Mouse (Mus musculus) gastrocnemius, adult 2 months (tissue): ENCODE data around the gene Trpc4. TPM values are rescaled to one million over a fixed set of nuclear protein-coding genes. Genes with fewer than 3 reads are reported as not detected.

Source experiments
- DNase-seq: peaks from one replicate; pipeline ENCODE4 v3.0.0; 2022
- H3K27ac ChIP-seq: fragments of 200-600 bp; 2 replicates; pipeline ENCODE4 v1.8.1; 2022; ENCODE audit warnings: mild to moderate bottlenecking
- H3K4me3 ChIP-seq: fragments of 200-600 bp; 2 replicates; pipeline ENCODE4 v1.8.1; 2022; ENCODE audit warnings: mild to moderate bottlenecking, moderate library complexity
- CTCF ChIP-seq: fragments of 200-600 bp; IDR thresholded peaks from 2 replicates; pipeline ENCODE4 v1.8.1; 2022; ENCODE audit warnings: antibody characterized with exemption, mild to moderate bottlenecking, moderate library complexity
- intact Hi-C: fragments of 180-260 bp; cut with DNase I; formaldehyde crosslinking; loops from one replicate; pipeline ENCODE4 v1.15.1; 2025
- total RNA-seq, 2 experiments: library from RNA; stranded (reverse); gene quantifications; 2 replicates each; pipeline ENCODE4 v1.2.3; 2021

Gene Trpc4
- total RNA-seq, 2 experiments from 2014 or later = 0.15 to 0.17 TPM

DNA sequence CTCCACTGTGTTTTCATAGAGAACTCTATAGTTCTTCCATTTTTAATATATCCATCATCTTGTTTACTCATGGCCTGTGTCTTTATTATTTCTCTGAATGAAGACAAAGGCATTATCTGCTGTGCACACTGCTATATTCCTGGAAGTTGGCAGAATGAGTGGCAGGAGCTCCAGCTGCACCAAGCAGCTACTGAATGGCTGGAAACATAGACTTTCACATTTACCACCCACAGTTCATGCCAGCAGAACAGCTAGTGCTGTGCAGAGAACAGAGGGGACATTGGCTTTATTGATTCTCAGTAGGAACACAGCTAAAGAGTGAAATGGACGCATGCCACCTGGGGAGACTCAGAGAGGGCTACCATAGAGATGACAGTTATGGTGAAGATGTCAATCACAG lies 55.6 kb downstream of the Trpc4 start:
- Histone ChIP-seq H3K27ac (no peak overlapping the region), H3K4me3 (no peak overlapping the region)
- no peak for DNase-seq
- no peak for TF ChIP-seq CTCF
- intact Hi-C loops = no loop called here

DNA sequence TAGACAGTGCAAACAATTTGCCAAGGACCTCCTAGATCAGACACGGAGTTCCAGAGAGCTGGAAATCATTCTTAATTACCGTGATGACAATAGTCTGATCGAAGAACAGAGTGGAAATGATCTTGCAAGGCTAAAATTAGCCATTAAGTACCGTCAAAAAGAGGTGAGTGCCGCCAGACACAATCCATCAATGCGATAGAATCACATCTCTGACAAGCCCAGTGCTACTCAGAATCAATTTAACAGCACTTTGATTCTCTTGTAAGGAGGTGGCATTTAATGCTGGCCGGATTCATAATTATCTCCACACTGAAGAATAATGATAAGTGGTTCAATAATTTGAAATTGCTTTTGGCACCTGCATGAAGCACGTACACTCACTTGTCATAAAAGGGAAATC lies 66.7 kb downstream of the Trpc4 start:
- intact Hi-C loops = no loop called here
- no peak overlapping the region for H3K27ac ChIP-seq
- TF ChIP-seq CTCF = no peak
- no peak overlapping the region for H3K4me3 ChIP-seq
- no peak for DNase-seq

DNA sequence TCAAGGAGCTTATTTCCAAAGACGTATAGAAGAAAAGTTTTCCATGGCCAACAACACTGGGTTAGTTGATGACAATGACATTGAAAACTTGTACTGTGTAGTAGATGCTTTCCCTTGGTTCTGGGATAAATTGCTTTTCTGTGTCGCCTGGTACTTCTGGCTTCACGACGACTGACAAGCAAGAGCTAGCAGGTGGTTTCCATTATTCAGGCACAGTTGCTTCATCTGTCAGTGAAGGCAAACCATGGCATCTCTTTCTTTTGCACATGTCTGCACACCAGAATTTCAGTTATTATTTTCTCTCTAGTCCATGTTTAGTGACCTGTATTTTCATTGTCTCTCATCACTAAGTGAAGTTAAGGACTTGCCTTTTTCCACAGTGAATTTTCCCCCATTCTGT lies 72.6 kb downstream of the Trpc4 start:
- no peak overlapping the region for H3K27ac ChIP-seq
- no peak for TF ChIP-seq CTCF
- no peak overlapping the region for H3K4me3 ChIP-seq
- intact Hi-C loops = no loop called here
- no peak for DNase-seq

DNA sequence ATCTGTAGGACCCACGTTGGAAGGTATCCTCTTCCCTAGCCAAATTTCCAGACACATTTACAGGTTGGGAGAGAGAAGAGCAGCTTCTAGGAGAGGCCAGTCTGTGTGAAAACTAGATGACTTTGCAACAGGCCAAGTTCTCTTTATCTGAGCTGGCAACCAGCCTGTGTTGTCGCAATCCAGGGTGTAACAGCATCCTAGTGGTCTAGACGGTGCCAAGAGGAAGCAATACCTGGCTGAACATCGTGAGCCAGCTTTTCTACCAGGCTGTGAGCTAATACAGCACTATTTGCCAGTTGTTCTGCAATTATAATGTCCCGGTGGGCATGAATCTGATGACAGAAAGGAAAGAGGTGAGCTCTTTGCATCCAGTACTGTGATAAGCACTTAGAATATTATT lies 83.1 kb downstream of the Trpc4 start:
- no peak overlapping the region for H3K27ac ChIP-seq
- TF ChIP-seq CTCF = no peak
- H3K4me3 ChIP-seq = no peak overlapping the region
- DNase-seq = peak; percentile 67
- intact Hi-C loops = no loop called here

GRCm38 (mm10) chr3:54239426-54239825 lies 83.6 kb downstream of the Trpc4 start:
- no peak for TF ChIP-seq CTCF
- no peak overlapping the region for H3K27ac ChIP-seq
- intact Hi-C loops = no loop called here
- no peak for DNase-seq
- H3K4me3 ChIP-seq = no peak overlapping the region

GRCm38 (mm10) chr3:54243136-54243535 lies 87.3 kb downstream of the Trpc4 start:
- Histone ChIP-seq H3K4me3 (no peak overlapping the region), H3K27ac (no peak overlapping the region)
- no peak for DNase-seq
- no peak for TF ChIP-seq CTCF
- intact Hi-C loops = no loop called here

DNA sequence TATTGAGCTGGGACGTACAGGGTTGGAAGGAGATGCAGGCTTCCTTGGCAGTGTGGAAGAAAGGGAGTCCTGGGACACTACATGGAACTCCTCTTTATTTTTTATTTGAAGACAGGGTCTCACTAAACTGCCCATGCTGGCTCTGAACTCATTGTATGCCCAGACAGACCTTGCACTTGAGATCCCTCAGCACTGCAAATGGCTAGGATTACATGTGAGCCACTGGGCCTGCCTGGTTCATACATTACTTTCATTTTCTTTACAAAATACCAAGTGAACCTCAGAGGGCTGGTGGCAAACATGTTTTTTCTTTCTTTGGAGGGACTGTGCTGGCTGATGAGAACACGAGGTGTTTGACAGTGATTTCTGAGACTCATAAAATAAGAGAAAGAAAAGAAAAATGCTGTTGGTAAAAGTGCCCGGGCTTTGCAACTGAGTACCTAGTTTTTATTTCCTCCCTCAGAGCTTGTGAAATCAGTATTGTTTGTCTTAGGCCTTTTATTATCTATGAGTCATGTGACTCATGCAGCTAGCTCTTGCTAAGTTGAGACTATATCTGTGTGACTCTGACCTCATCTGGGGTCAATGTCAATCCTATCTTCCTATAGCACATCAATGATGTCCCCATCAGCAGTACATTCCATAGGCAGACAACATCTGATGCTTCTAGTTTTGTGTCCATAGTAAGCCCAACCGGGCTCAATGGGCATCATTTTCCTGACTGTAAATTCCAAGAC lies 89.1 kb downstream of the Trpc4 start:
- Histone ChIP-seq H3K4me3 (no peak overlapping the region), H3K27ac (no peak overlapping the region)
- intact Hi-C loops = no loop called here
- no peak for TF ChIP-seq CTCF
- no peak for DNase-seq

- no peak overlapping the region for H3K27ac ChIP-seq
- DNase-seq = no peak
- TF ChIP-seq CTCF = no peak
- no peak overlapping the region for H3K4me3 ChIP-seq
- intact Hi-C loops = no loop called here
Measured at GRCm38 (mm10) chr3:54246416-54246815, 90.6 kb downstream of the Trpc4 start.

GRCm38 (mm10) chr3:54249311-54249710 lies 93.5 kb downstream of the Trpc4 start:
- no peak for DNase-seq
- Histone ChIP-seq H3K4me3 (no peak overlapping the region), H3K27ac (no peak overlapping the region)
- intact Hi-C loops = no loop called here
- no peak for TF ChIP-seq CTCF

DNA sequence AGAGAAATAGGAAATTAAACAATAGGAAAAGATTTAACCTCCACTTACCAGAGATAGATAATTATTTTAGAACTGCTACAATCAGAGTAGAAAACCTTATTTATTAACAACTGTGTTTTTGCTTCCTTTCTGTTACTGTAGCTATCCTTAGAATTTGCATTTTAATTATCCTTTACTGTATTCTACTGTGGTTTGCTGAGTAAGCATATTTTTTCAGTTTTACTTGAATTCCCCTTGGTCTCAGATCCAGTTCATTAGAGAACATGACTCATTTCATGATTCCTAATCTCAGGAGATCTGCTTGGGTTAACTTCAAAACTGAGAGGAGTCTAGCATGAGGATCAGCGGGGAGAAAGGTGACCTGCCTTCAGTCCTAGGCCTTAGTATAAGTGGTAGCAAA lies 111.1 kb downstream of the Trpc4 start:
- DNase-seq = no peak
- TF ChIP-seq CTCF = no peak

DNA sequence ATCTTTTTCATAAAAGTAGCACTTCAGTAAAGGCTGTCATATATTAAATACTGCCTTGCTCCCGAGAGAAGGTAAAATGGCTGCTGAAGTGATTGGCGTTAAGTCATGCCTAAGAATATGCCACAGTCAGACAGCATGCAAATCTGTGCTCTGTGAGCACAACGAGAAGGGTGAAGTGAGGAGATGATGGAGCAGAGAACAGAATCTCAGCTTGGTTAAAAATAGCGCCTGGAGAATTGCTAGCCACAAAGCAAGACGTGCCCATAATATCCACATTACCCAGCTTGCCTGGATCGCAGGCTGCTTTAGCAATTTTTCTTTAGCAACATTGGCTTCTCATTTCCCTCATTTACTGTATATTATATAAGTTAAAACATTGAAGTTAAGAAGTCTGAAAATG lies 113.3 kb downstream of the Trpc4 start:
- TF ChIP-seq CTCF = no peak
- no peak for DNase-seq
- intact Hi-C loops = no loop called here
- Histone ChIP-seq H3K4me3 (no peak overlapping the region), H3K27ac (no peak overlapping the region)

More for the DNA sequence above, 111.1 kb downstream of the Trpc4 start:
- Histone ChIP-seq H3K27ac (no peak overlapping the region), H3K4me3 (no peak overlapping the region)
- intact Hi-C loops = no loop called here

- no peak overlapping the region for H3K4me3 ChIP-seq
- DNase-seq = no peak
- intact Hi-C loops = no loop called here
- no peak for TF ChIP-seq CTCF
- H3K27ac ChIP-seq = no peak overlapping the region
Measured at GRCm38 (mm10) chr3:54274651-54275050, 118.8 kb downstream of the Trpc4 start.

GRCm38 (mm10) chr3:54289731-54290130 lies 133.9 kb downstream of the Trpc4 start:
- no peak overlapping the region for H3K4me3 ChIP-seq
- no peak for TF ChIP-seq CTCF
- intact Hi-C loops = no loop called here
- DNase-seq = no peak
- H3K27ac ChIP-seq = no peak overlapping the region

DNA sequence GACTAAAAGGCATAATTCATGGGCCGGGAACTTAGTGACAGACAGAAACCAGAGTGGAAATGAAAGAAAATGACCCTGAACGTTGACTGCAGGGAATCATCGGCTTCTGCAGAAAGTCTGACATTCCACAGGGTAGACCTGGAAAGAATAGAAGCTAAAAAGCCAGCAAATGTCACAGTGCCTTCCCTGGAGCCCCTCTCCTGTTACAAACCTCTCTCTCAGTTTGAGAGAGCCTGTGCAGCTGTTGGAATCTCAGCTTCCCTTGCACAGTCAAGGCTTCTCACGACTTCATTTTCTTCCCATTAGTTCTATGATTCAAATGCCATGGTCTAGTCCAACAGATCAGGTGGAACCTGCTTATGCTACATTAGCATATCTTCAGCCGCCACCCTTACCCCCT lies 154.8 kb downstream of the Trpc4 start:
- intact Hi-C loops = no loop called here
- TF ChIP-seq CTCF = no peak
- Histone ChIP-seq H3K4me3 (no peak overlapping the region), H3K27ac (no peak overlapping the region)
- no peak for DNase-seq
